Mouse (Mus musculus): ENCODE measurements around the gene Sppl3. TPM values are rescaled to one million over a fixed set of nuclear protein-coding genes. Genes with fewer than 3 reads are reported as not detected.

Gene Sppl3
- polyA plus RNA-seq, 1 experiment: 70.2 TPM

GRCm38 (mm10) chr5:115118961-115119570, 108.1 kb downstream of the Sppl3 start, which contains the start of gene Acads:
TSS of gene Acads (minus strand) at chr5:115119346.
- peak in 1 of 2 experiments; percentile 42 for DNase-seq (ENCODE audit: extremely low spot score in 1 of 2, low spot score in 1 of 2)

GRCm38 (mm10) chr5:115120978-115121377, 110.0 kb downstream of the Sppl3 start:
- DNase-seq (ENCODE audit: extremely low spot score in 1 of 2, low spot score in 1 of 2): no peak

GRCm38 (mm10) chr5:115124690-115125089, 113.8 kb downstream of the Sppl3 start:
- no peak for DNase-seq (ENCODE audit: extremely low spot score in 1 of 2, low spot score in 1 of 2)

GRCm38 (mm10) chr5:115125211-115125871, 114.4 kb downstream of the Sppl3 start:
- peak; percentile 71 to 93 for DNase-seq (ENCODE audit: extremely low spot score in 1 of 2, low spot score in 1 of 2)

GRCm38 (mm10) chr5:115126578-115127312, 115.8 kb downstream of the Sppl3 start:
- DNase-seq (ENCODE audit: extremely low spot score in 1 of 2, low spot score in 1 of 2): no peak

GRCm38 (mm10) chr5:115127421-115128179, 116.7 kb downstream of the Sppl3 start:
- no peak for DNase-seq (ENCODE audit: extremely low spot score in 1 of 2, low spot score in 1 of 2)

GRCm38 (mm10) chr5:115129328-115129727, 118.4 kb downstream of the Sppl3 start:
- no peak for DNase-seq (ENCODE audit: extremely low spot score in 1 of 2, low spot score in 1 of 2)

- no peak for DNase-seq (ENCODE audit: extremely low spot score in 1 of 2, low spot score in 1 of 2)
Measured at GRCm38 (mm10) chr5:115132465-115132864, 121.5 kb downstream of the Sppl3 start.

- DNase-seq (ENCODE audit: extremely low spot score in 1 of 2, low spot score in 1 of 2): no peak
Measured at GRCm38 (mm10) chr5:115133358-115134066, 122.6 kb downstream of the Sppl3 start.

- peak; percentile 51 to 89 for DNase-seq (ENCODE audit: extremely low spot score in 1 of 2, low spot score in 1 of 2)
Measured at GRCm38 (mm10) chr5:115134234-115135165, 123.6 kb downstream of the Sppl3 start, which contains the start of gene Unc119b. TSS of gene Unc119b (minus strand) at chr5:115134975.

GRCm38 (mm10) chr5:115139124-115139523, 128.2 kb downstream of the Sppl3 start:
- DNase-seq (ENCODE audit: extremely low spot score in 1 of 2, low spot score in 1 of 2): no peak

- no peak for DNase-seq (ENCODE audit: extremely low spot score in 1 of 2, low spot score in 1 of 2)
Measured at GRCm38 (mm10) chr5:115140726-115141125, 129.8 kb downstream of the Sppl3 start.

- no peak for DNase-seq (ENCODE audit: extremely low spot score in 1 of 2, low spot score in 1 of 2)
Measured at GRCm38 (mm10) chr5:115142166-115142697, 131.3 kb downstream of the Sppl3 start.

- no peak for DNase-seq (ENCODE audit: extremely low spot score in 1 of 2, low spot score in 1 of 2)
Measured at GRCm38 (mm10) chr5:115143552-115143951, 132.6 kb downstream of the Sppl3 start.

GRCm38 (mm10) chr5:115144471-115144870, 133.5 kb downstream of the Sppl3 start:
- no peak for DNase-seq (ENCODE audit: extremely low spot score in 1 of 2, low spot score in 1 of 2)

GRCm38 (mm10) chr5:115145253-115145968, 134.5 kb downstream of the Sppl3 start:
- DNase-seq (ENCODE audit: extremely low spot score in 1 of 2, low spot score in 1 of 2): no peak

- no peak for DNase-seq (ENCODE audit: extremely low spot score in 1 of 2, low spot score in 1 of 2)
Measured at GRCm38 (mm10) chr5:115145976-115146746, 135.2 kb downstream of the Sppl3 start.

Data from frontal cortex, adult 2 months (tissue).